Mouse (Mus musculus) kidney, adult 8-10 months (tissue): ENCODE results near the gene Fam49a.
"Not testable (repeated sequence)": the region's sequence is repeated elsewhere in the genome, so short reads cannot be mapped to it uniquely, and the experiment has no call there.

ENCODE experiments used
- DNase-seq, 2 experiments: peaks; one replicate each; pipeline ENCODE4 v3.0.0; 2022

Gene Fam49a

GRCm38 (mm10) chr12:12316956-12317355 lies 55.0 kb downstream of the Fam49a start:
- peak; percentile 17 to 22 for DNase-seq

GRCm38 (mm10) chr12:12317606-12318005 lies 55.7 kb downstream of the Fam49a start:
- no peak for DNase-seq

GRCm38 (mm10) chr12:12318140-12318734 lies 56.3 kb downstream of the Fam49a start:
- DNase-seq: peak in 1 of 2 experiments; percentile 15

GRCm38 (mm10) chr12:12320693-12321092 lies 58.8 kb downstream of the Fam49a start:
- DNase-seq: peak in 1 of 2 experiments; percentile 21

- no peak for DNase-seq
Observed at GRCm38 (mm10) chr12:12321111-12321510, 59.2 kb downstream of the Fam49a start.

GRCm38 (mm10) chr12:12323084-12323483 lies 61.1 kb downstream of the Fam49a start:
- DNase-seq: no peak

- peak; percentile 61 to 86 for DNase-seq
Observed at GRCm38 (mm10) chr12:12323616-12324223, 61.8 kb downstream of the Fam49a start.

GRCm38 (mm10) chr12:12324266-12324665 lies 62.3 kb downstream of the Fam49a start:
- DNase-seq: not testable (repeated sequence)

- no peak for DNase-seq
Observed at GRCm38 (mm10) chr12:12333526-12334310, 71.8 kb downstream of the Fam49a start.

- no peak for DNase-seq
Observed at GRCm38 (mm10) chr12:12334486-12334885, 72.5 kb downstream of the Fam49a start.

GRCm38 (mm10) chr12:12335566-12335965 lies 73.6 kb downstream of the Fam49a start:
- no peak for DNase-seq

GRCm38 (mm10) chr12:12337378-12337777 lies 75.4 kb downstream of the Fam49a start:
- no peak for DNase-seq

GRCm38 (mm10) chr12:12343320-12343719 lies 81.4 kb downstream of the Fam49a start:
- no peak for DNase-seq

GRCm38 (mm10) chr12:12348625-12349024 lies 86.7 kb downstream of the Fam49a start:
- no peak for DNase-seq

GRCm38 (mm10) chr12:12349645-12350288 lies 87.8 kb downstream of the Fam49a start:
- DNase-seq: no peak

- DNase-seq: no peak
Observed at GRCm38 (mm10) chr12:12351816-12352552, 90.0 kb downstream of the Fam49a start.

- DNase-seq: no peak
Observed at GRCm38 (mm10) chr12:12354115-12354653, 92.2 kb downstream of the Fam49a start.

- DNase-seq: no peak
Observed at GRCm38 (mm10) chr12:12356048-12356447, 94.1 kb downstream of the Fam49a start.

- no peak for DNase-seq
Observed at GRCm38 (mm10) chr12:12356463-12356862, 94.5 kb downstream of the Fam49a start.

- DNase-seq: no peak
Observed at GRCm38 (mm10) chr12:12356946-12357345, 95.0 kb downstream of the Fam49a start.

- no peak for DNase-seq
Observed at GRCm38 (mm10) chr12:12359923-12360322, 98.0 kb downstream of the Fam49a start.

- DNase-seq: no peak
Observed at GRCm38 (mm10) chr12:12362371-12362770, 100.4 kb downstream of the Fam49a start.
